Mouse (Mus musculus): Measurements from ENCODE around the gene Cxcl3.

Cxcl3 gene

DNA sequence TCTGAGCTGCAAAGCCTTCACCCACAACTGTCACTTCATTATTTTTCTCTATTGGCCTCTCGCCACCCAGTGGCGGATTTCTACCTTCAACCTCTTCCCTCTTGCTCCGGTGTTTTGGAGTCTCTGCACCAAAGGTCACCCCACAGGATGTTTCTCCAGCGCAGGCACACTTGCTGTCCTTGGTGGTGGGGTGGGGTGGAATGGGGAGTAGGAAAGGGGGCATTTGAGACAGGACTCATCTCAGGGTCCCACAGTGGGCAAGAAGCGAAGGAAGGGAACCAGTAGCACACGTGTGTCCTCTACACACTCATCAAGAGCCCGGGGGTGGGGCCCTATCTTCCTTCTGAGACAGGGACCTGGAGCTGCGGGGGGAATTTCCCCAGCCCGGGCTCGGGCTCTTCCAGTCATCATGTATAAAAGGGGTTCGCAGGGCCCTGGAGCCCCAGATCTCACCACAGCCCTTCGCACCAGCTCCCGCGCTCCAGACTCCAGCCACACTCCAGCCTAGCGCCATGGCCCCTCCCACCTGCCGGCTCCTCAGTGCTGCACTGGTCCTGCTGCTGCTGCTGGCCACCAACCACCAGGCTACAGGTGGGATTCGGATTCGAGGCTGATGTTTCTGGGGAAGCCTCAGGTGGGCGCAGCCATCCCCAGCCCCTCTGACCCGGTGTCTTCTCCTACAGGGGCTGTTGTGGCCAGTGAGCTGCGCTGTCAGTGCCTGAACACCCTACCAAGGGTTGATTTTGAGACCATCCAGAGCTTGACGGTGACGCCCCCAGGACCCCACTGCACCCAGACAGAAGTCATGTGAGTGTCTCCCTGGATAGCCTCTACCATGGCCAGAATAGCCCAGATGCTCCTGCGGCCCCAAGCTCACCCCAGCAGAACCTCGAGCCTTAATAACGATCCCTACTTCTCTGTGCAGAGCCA is at the start of gene Cxcl3:
TSS of gene Cxcl3 (plus strand) at position 445 of the 930 bp plus-strand sequence.
- no peak for DNase-seq

DNA sequence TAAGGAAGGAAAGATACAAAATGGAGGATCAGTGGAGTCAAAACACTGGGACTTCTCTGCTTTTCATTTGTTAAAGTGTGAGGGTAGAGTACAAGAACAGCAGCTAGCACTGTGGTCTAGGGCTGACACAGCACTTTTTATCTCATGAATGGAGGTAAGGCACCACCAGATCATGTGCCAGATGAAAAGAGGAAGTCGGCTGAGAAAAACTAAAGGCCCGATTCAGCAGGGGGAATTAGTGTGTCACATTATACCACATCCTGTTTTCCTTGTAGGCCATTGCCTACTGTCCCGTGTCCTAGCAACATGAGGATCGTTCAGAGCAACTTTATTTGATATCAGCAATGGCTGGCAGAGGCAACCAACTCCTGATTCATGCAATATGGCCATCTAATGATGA is 43.9 kb upstream of the Cxcl3 start:
- DNase-seq: no peak

DNA sequence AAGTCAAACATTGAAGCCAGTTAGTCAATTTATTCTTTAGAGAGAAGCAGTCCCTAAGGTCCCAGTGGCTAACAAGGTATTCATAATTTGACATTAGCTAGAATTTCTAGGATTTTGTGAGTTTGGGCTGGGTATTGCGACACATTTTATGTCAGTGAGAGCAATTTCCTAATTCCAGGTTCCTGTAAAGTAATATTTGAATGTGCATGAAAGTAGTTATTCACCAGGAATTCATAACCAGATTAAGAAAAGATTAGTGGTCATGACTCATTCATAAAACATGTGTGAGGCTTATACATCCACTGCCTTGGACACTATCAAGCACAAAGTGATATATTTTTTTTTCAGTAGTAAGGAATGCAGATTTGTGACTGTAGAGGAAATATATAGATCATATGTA is 32.0 kb upstream of the Cxcl3 start:
- DNase-seq: no peak

DNA sequence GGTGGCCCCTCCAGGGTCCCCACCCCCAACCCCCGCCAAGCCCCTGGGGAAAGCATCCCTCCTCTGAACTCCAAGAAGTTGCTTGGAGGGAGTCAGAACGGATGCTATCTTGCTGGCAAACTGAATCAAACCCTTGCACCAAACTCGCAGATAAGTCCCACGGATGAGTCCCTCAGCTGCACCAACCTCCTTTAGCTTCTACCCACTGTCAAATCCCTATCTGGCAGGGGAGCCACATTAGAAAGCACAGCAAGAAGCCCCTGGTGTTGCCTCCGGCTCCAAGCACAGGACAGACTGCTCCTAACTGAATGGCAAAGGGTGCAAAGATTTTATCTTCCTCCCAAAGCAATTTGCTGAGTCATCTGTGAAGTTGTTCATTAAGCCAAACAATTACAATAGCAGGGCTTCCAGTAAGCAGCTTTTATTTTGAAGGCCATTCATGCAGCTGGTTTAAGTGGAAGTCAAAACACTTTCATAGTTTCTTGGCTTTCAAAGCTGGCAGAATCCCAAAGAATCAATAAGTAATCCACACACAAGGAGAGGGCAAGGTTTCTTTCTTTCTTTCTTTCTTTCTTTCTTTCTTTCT is 27.8 kb upstream of the Cxcl3 start:
- no peak for DNase-seq

DNA sequence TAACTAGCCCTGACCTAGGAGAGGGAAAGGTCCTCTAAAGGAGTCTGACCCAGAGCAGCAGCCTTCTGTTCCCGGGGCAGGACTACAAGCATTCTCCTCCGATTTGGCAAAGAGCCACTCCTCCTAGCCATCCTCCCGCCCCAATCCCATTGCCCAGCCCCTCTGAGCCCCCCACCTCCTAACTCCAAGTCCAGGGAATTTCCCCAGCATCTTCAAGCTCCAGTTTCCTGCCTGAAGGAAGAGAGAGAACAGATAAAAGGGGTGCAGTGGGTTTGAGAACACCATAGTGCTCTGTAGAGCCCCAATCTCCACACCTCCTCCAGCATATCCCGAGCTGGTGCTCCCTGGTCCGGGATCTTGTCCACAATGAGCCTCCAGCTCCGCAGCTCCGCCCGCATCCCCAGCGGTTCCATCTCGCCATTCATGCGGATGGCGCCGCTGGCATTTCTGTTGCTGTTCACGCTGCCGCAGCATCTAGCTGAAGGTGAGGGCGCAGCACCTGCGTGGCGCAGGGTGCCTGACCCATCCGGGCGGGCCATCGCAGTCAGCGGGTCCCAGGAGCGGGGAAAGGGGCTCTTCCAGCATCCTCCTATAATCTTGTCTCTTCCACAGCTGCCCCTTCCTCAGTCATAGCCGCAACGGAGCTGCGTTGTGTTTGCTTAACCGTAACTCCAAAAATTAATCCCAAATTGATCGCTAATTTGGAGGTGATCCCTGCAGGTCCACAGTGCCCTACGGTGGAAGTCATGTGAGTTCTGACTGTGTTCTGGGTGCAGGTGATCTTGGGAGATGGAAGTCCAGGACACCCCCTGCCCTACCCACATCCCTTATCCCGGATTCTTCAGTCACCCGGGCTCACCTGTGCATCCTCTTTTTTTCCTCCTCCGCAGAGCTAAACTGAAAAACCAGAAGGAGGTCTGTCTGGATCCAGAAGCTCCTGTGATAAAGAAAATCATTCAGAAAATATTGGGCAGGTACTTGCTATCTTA is 26.5 kb upstream of the Cxcl3 start, which contains the start of gene Cxcl5:
TSS of gene Cxcl5 (plus strand) at position 284 of the 989 bp plus-strand sequence.
- DNase-seq: no peak

DNA sequence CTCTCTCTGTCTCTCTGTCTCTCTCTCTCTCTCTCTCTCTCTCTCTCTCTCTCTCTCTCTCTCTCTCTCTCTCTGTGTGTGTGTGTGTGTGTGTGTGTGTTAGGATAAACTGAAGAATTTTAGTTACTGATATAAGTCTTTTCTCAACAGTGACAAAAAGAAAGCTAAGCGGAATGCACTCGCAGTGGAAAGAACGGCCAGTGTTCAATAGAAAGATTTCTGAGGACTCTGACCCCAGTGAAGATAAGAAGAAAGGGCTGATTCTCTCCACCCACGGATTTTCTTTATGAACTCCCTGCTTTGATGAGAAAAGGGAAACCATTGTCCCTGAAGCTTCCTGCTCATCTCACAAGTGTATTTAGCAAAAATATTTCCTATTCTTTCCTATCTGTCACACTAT is 25.6 kb upstream of the Cxcl3 start:
- no peak for DNase-seq

DNA sequence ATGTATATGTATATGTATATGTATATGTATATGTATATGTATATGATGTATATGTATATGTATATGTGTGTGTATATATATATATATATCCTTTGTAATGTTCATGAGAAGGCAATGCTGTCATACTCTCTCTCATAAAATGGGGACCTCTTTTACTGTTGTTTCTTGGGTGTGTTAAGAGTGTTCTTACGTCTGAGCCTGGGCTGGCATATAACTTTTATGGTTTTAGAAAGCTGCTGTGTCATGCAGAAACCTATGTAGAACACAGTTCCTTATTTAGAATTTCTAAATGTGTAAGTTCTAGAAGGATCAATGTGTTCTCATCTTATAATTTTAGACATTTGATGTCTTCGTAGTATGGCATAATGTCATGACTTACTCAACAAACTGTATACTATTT is 25.1 kb upstream of the Cxcl3 start:
- DNase-seq: no peak

DNA sequence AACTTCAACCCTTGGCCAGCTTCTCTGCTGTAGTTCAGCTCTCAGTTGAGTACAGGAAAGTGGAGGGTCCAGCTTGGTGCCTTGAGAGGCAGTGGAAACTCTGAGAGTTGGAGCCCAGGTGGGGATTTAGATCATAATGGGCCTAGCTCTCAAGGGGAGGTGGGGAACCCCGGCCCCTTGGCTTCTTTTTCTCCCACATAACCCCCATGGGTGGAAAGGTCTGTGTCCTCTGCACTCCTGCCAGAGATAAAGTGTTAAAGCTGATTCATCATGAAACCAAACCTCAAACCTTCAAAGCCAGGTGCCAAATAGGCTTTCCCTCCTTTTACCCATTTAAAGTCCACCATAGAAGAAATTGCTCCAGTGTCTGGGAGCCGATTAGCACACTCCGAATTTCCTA is 24.1 kb upstream of the Cxcl3 start:
- no peak for DNase-seq

DNA sequence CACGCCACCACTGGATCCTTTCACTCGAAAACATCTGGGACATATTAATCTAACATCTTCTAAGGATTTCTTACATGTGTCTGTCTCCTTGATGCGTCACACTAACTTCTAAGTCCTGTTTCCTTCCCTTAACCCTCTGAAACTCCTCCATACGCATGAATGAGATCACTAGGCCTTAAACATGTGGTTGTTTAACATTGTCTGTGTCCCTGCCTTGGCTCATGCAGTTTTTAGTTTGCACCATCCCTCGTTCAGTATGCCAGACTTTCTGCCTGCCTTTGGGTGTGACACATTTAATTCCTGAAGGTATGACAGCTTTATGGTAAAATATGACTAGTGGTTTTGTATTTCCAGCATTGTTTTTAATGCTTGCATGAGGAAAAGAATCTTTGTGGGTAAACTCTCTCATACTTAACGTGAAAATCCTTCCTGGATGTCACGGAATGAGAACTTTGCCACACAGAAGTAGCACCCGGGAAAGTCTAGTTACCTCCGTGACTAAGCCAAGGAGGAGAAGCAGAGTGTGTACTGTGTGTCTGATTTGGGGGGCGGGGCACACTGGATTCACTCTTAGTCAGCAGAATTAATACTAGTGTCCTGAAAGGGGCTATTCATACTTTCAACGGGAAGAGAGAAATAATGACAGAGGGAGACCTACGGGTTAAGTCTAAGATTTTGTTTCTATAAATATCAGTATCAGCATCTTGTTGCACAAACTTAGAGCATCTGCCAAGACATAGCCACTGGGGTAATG is 21.8 kb upstream of the Cxcl3 start:
- DNase-seq: no peak

DNA sequence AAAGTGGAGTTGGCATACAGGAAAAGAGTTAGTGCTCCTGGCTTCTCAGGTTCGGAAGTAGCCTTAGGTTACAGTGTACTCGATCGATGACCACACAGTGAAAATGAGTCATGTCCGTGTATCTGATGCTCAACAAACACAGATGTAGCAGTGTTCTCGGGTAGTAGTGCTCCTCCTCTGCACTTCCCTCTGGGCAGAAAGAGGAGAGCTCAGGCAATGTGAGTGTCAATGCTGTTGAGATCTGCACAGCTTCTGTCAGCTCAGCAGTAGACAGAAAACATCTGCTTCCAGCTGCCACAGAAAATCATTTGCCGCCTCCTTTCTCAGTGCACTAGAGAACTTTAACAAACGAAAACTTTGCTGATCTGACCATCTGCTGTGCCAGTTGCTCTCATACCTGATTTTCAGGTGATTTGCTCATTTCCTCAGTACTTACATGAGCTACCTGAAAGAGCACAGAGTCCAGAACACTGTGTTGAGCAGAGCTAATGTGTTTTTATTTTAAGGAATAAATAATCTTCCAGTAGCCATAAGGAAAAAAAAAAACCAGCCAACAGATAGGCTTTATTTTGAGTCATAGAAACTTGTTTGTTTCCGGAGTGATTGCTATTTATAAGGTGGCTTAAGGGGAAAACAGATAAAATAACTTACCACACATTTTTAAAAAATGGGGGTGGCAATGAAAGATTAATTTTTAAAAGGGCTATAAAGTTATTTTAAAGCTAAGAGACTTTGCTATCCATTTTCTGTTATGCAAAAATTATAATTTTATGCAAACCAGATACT is 19.9 kb upstream of the Cxcl3 start:
- DNase-seq: no peak

DNA sequence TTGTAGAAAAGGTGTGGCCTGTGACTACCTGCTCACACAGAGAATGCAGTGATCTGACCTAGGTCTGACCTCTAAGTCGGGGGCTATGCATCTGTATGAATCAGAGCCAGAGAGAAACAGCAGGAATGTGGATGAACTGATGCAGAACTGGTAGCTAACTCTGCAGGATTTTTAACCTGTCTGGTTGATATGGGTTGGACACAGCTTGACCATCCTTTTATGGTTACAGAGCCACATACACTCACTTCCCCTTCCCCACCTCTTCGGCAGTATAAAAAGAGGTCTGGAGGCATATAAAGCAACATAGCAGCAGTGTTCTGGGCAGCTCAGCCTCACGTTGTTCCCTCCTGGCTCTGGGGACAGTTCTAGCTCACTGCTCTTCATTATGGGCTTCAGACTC is 17.7 kb upstream of the Cxcl3 start, which contains the start of gene Ppbp:
TSS of gene Ppbp (plus strand) at position 301 of the 400 bp plus-strand sequence.
- DNase-seq: no peak

DNA sequence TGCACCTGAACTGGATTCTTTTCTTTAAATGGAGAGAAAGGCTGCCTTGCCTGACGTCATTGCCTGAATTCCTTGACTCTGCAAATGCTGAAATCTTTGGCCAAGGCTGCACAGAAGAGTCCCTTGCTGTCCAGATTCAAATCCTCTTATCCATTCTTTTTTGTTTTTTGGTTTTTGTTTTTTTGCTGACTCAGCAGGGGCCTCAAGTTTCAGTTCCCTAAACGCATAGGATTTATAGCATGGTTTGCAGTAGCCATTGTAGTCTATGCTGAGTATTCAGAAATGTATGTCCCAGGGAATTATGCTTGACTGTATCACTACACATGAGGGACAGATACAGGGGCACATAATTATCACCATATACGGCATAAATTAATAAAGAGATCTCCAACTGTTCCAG is 14.5 kb upstream of the Cxcl3 start:
- DNase-seq: no peak

DNA sequence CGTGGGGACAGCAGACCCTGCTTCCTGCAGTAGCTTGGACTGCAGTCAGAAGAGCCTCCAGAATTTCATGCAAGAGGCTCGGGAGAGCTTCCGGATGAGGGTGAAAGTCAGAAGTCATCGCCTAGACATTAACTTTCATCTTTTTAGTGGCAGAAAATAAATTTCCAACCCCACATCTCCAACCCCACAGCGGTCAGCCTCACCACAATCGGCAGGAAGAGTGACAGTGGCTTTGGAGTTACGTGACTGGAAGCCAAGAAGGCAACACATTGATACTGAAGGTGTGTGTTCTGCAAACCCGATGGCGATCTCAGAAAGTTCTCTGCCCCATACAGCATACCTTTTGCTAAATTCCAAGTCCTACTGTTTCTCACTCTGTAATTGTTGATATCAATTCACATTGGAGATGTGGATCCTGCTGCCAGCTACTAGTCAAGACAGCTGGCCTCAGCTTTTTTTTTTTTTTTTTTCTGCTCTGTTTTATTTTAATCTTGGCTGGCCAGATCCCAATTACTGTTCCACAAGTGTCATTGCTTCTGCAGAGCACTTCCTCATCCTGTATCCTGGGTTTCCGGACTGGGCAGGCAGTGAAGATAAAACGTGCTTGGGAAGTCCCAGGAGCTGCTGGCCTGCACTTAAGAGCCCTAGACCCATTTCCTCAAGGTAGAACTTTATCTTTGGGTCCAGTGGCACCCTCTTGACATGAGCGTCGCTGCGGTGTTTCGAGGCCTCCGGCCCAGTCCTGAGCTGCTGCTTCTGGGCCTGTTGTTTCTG is 13.8 kb upstream of the Cxcl3 start, which contains the start of gene Pf4:
TSS of gene Pf4 (plus strand) at position 556 of the 774 bp plus-strand sequence.
- DNase-seq: no peak

DNA sequence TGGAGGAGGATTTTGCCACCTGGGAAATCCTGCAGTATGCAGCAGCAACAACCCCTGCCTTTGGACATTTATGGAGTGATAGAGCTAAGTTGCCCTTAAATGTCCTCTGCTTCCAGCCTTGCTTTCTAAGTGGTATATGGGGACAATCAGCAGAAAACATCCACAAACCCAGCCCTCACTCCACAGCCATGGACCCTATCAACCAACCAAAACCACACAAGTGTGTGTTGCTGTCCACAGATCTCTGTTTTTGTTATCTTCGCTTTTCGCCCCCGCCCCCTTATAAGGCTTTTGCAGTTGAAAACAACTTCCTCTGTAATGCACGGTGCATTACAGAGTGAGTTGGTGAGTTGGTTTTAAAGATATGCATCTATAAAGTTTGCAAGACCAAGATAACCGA is 10.3 kb upstream of the Cxcl3 start:
- DNase-seq: no peak

DNA sequence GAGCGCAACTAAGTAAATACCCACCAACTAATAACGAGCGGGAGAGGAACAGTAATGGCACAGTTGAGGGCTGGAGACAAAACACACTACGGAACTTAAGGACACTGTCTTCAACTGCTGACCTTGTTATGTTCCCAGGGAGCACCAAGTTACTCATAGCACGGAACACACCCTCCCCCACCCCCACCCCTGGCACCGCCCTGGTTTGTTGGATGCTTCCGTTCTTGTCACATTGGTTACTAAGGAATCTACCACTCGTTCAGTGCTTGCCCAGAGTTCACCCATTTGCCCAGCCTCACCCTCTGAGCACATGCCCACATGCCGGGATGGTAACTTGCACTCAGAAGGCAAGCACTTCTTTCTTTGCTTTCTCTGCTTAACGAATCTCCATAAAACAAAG is 8.3 kb upstream of the Cxcl3 start:
- no peak for DNase-seq

DNA sequence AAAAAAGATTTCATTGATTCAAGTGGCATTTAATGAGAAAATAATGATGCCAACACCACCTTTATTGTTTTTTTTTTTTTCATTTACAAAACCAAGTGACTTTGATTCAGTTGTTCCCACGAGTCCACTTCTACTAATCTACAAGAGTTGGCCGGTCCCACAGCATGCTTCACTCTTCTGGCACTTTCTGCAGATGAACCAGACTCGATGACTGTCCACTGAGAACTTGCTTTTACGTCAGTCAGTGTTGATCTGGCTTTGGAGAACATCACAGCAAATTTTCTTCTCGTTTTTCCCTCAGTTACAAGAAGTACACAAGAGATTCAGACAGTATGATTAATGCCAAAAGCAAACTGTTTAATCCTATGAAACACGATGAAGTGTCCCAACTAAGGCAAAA is 7.0 kb upstream of the Cxcl3 start:
- DNase-seq: no peak

DNA sequence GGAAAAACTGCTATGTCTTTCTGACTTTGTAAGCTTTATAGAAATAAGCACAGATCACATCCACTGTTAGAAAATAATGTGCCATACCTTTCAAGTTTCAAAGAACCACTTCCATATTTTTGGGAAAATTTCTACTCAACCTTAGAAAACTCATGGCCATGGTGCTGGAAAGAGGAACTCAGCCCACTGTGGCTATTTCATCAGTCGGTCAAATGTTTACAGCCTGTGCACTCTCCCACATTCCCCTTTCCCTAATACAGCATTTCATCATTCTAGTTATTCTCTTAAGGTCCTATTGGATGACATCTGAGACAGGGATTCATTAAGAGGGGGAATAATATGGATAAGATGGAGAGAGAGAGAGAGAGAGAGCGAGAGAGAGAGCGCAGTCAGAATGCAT is 2.2 kb upstream of the Cxcl3 start:
- DNase-seq: no peak

DNA sequence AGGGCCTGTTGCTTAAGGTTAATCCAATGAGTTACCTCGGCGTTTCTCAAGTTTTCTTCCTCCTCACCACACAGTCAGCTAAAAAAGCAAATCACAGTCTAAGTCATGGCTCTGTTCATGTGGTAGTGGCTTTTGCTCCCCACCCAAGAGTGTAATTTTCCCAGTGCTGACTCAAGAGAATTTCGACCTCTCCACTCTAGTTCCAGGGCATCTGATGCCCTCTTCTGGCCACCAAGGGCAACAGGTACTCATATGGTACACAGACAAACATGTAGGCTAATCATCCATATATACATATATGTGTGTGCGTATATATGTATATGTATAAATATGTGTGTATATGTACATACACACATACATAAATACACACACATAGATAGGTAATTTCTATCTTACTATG is 2.2 kb downstream of the Cxcl3 start:
- DNase-seq: no peak

DNA sequence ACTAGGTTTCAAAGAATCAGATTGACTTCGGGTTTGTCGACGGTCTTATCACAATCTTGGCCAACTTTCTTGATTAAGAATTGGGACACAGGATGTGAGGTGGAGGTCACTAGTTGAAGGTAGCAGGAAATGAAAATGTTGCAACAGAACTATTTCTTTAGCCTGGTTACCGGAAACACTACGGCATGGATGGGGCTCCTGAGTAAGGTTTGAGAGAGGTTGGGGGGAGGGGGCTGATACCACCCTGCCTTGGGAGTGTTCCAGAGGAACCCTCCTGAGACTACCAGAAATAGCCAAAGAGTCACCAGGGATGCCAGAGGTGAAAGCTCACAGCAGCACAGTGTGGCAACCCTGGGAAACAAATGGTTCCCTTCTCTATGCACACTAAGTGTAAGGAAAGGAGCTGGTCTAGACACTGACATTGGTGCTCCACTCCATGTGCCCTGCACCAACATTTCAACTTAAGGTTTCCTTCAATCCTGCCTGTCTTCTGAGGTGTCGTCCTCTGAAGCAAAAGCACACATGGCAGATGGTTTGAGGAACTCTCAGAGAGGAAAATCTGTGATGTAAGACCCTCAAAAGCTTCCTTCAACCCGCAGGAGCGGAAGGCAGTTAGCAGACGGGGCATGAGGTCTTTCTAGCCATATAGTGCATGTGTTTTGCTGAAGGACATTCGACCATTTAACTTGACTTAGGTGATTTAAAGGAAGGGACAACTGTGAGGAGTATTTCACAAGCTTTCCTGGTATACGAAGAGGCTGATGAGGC is 3.6 kb downstream of the Cxcl3 start:
- no peak for DNase-seq

DNA sequence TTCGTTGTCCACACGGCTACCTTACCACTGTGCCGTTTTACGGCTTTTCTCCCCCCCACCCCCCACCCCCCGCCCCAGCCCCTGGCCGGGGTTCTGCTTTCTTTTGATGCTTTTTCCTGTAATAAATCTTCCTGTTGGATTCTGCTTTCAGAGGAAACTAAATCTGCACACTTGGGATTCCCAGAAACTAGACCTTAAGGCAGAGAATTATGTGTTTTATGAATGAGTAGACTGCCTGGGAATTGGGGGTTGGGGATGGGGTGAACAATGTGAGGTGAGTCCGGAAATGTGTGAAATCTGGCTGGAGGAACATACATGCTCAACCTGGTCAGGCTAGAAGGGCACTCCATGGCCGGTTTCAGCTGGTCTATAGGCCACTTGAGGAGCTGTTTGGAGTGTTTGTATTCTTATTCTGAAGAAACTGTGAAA is 4.2 kb downstream of the Cxcl3 start:
- no peak for DNase-seq
